Mouse (Mus musculus) heart, postnatal 14 days (tissue): ENCODE measurements around the gene Slc37a2. TPM values are rescaled to one million over a fixed set of nuclear protein-coding genes. Genes with fewer than 3 reads are reported as not detected.

Experiments used
- DNase-seq, 2 experiments: peaks; one replicate each; pipeline ENCODE4 v3.0.0; 2021 to 2022
- intact Hi-C: fragments of 180-260 bp; cut with DNase I; formaldehyde crosslinking; loops from one replicate; pipeline ENCODE4 v1.15.1; 2025
- total RNA-seq, 2 experiments: library from RNA; stranded (reverse); gene quantifications; 2 replicates each; pipeline ENCODE4 v1.2.3; 2021

Gene Slc37a2
- total RNA-seq, 2 experiments from 2014 or later = 3.0 to 3.1 TPM

DNA sequence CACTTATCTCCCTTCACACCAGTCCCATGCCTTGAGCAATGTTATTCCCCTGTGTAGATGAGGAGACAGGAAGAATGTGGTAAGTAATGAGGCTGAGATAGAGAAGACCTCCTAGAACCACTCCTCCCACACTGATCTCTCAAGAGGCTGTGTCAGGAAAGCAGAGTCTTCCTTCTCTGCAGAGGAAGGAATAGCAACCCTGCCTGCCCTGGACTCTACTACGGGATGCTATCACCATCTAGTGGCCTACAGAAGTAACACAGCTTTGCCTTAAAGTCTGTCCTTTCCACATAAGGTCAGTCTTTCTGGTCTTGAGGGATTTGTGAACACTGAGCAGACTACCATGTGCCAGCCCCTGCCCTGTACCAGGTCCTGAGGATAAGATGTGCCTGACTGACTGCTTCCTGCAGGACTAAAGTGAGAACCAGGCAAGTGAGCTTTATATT lies 25.6 kb downstream of the Slc37a2 start:
- DNase-seq = peak; percentile 57 to 74
- intact Hi-C loops = loop anchor here (1.0 to 2.0 kb wide), 4 partner anchors 53 to 335 kb away; no protein-coding TSS in a partner anchor

- intact Hi-C loops = no loop called here
- DNase-seq = no peak
Measured at GRCm38 (mm10) chr9:37225581-37225980, 30.0 kb downstream of the Slc37a2 start.

GRCm38 (mm10) chr9:37220755-37221154 lies 34.8 kb downstream of the Slc37a2 start:
- intact Hi-C loops = no loop called here
- DNase-seq = no peak

GRCm38 (mm10) chr9:37214327-37215060 lies 41.0 kb downstream of the Slc37a2 start:
- DNase-seq = no peak
- intact Hi-C loops = no loop called here

DNA sequence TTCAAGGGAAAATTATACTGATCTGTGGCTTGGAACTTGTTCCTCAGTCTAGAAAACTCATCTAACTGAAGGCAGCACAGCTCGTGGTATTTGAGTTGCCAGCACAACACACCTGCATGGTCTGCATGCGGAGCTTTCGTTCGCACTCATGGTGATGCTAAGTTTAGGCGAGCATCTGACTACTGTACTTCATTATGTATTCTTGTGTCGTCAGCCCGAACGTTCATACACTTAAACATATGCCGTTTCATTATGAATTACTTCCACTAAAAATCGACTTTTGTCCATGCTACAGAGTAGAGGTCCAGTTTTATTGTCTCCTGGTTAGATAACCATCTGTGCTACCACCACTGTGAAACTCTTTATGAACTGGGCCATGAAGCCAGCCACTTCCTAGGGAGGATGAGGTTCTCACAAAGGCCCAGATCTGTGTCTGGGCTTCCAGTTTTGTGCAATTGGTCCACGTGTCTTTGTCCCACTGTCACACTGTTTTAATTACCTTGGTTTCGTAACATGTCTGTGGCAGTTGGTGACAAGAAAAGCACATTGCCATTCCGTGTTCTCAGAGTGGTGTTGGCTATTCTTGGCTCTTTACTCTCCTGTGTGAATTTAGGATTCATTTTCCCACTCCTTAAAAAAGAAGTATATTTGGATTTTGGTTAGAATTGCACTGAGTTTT lies 42.3 kb downstream of the Slc37a2 start:
- intact Hi-C loops = no loop called here
- DNase-seq = no peak

DNA sequence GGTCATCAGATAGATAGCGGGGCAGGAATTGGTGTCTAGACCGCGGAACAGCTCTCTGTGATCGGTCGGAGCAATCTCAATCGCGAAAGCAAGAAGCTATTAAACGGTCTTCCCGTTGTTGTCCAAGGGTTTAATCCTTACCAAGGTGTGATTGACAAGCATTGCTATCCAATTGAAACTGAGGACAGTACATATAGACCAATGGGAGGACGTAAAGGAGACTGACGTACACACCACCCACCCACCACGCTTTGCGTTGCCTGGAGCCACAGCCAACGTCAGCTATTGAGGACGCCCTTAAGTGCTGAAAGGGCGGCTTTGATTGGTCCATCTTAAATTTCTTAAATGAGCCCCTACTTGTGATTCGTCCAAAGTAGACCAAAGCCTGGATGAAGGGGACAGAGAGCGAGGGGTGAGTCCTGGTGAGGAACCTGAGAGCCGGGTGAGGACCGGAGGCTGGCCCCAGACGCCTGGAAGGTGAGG lies 47.6 kb downstream of the Slc37a2 start, which contains the start of gene Tmem218:
TSS of gene Tmem218 (plus strand) at position 295 of the 483 bp plus-strand sequence.
- intact Hi-C loops = no loop called here

GRCm38 (mm10) chr9:37203884-37204283 lies 51.7 kb downstream of the Slc37a2 start:
- intact Hi-C loops = no loop called here
- no peak for DNase-seq

More for the DNA sequence above, 47.6 kb downstream of the Slc37a2 start, which contains the start of gene Tmem218:
- DNase-seq = peak; percentile 86 to 92

GRCm38 (mm10) chr9:37200414-37200813 lies 55.1 kb downstream of the Slc37a2 start:
- intact Hi-C loops = no loop called here
- no peak for DNase-seq

- intact Hi-C loops = no loop called here
- DNase-seq = no peak
Measured at GRCm38 (mm10) chr9:37197067-37197466, 58.5 kb downstream of the Slc37a2 start.

DNA sequence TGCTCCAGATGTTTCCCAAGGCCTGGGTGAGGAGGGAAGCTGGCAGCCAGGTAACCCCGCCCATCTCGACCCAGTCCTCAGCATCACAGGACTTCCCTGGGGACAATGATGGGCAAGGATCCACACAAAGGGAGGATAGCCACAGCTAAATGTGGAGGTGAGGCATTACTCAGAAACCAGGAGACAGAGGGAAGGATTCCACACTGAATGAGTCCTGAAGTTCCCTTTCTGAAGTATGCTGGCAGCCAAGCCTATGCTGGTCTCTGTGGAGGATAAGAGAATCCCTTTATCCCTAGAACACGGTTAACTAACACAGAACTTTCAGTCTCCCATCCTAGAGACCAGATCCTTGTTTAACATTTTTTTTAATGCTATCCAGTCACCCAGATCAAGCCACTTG lies 67.5 kb downstream of the Slc37a2 start:
- no peak for DNase-seq
- intact Hi-C loops = no loop called here

DNA sequence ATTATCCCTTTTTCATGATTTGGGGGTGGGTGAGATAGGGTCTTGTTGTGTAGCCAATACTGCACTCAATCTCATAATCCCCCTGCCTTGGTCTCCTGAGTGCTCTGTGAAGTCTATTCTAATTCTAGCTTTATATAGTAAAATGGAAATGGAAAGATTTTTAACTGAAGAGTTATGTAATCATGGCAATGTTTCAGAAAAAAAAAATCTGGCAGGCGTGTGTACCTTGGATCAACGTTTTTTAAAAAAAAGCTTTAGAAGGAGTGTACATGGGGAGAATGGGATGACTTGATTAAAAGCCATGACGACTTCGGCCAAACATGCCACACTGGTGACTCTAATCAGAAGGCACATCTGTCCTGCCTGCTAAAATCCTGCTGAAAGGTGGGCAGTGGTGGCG lies 68.1 kb downstream of the Slc37a2 start:
- DNase-seq = no peak
- intact Hi-C loops = no loop called here

- no peak for DNase-seq
- intact Hi-C loops = no loop called here
Measured at GRCm38 (mm10) chr9:37183176-37183575, 72.4 kb downstream of the Slc37a2 start.

GRCm38 (mm10) chr9:37181596-37181995 lies 73.9 kb downstream of the Slc37a2 start:
- no peak for DNase-seq
- intact Hi-C loops = no loop called here

GRCm38 (mm10) chr9:37179596-37179995 lies 75.9 kb downstream of the Slc37a2 start:
- intact Hi-C loops = loop anchor here (5.0 kb wide), 1 partner anchor 148 kb away; no protein-coding TSS in a partner anchor
- DNase-seq = no peak

DNA sequence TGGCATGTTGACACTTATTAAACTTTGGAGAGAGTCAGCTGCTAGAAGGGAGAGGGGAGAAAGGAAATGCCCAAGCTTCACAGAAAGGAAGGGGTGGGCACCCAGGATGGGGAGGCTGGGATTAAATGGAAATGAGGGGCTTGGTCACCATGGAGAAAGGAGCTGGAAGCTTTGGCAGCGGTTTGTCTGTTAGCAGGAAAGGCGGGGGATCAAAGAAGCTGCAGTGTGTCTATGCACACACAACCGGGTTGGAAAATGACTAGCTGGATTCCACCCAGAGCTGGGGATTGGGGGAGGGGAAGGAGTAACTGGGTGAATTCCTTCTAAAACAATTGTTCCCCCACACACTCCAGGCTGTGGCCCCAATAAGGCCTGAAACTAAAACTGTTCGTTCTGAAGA lies 76.6 kb downstream of the Slc37a2 start:
- DNase-seq = no peak
- intact Hi-C loops = loop anchor here (5.0 kb wide), 1 partner anchor 148 kb away; no protein-coding TSS in a partner anchor

Other genes starting within 250 kb of the Slc37a2 start
- 1 to 10 TPM; 3.7 to 6.0 TPM for gene Pknox2, start 108.3 kb downstream of the Slc37a2 start, total RNA-seq
- gene Tmem218, start 47.5 kb downstream of the Slc37a2 start, total RNA-seq = 1 to 10 TPM; 6.4 to 6.5 TPM
- gene Ccdc15, start 92.7 kb upstream of the Slc37a2 start, total RNA-seq = 1 to 10 TPM; 2.1 to 2.2 TPM
- gene Hepacam, start 111.6 kb upstream of the Slc37a2 start, total RNA-seq = under 1 TPM in 1 of 2 experiments, not detected in 1; 0.07 TPM
- gene Robo4, start 146.2 kb upstream of the Slc37a2 start, total RNA-seq = 10 to 100 TPM; 41.0 to 44.1 TPM
- not detected for gene Robo3, start 177.5 kb upstream of the Slc37a2 start, total RNA-seq
- gene Msantd2, start 233.6 kb upstream of the Slc37a2 start, total RNA-seq = 10 to 100 TPM; 10.5 to 11.3 TPM